Mouse (Mus musculus) heart, adult 9 months (tissue): ENCODE results near the gene Krt27.

Source experiments
- DNase-seq, 2 experiments: peaks; one replicate each; pipeline ENCODE4 v3.0.0; 2022; ENCODE audit warnings: low spot score in 2 of 2

Krt27 gene

DNA sequence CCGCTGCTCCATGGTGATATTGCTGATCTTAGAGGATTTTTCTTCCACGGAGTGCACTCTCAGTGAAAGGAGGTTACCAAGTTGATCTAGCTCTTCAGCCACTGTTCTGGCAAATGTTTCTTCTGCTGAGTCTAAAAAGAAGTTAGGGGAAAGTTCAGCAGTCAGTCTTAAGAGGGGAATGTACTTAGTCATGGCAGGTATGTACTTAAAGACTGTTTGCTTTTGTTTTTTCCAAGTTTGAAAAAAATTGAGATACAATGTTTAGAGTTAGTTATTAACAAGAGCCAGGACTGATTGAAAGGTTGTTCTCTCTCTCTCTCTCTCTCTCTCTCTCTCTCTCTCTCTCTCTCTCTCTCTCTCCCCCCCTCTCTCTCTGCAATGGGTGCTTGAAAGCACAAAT, 21.2 kb downstream of the Krt27 start:
- DNase-seq, result no peak

GRCm38 (mm10) chr11:99322851-99323250, 28.1 kb downstream of the Krt27 start, which contains the start of gene Krt25:
TSS of gene Krt25 (minus strand) at chr11:99322951.
- DNase-seq, result no peak

DNA sequence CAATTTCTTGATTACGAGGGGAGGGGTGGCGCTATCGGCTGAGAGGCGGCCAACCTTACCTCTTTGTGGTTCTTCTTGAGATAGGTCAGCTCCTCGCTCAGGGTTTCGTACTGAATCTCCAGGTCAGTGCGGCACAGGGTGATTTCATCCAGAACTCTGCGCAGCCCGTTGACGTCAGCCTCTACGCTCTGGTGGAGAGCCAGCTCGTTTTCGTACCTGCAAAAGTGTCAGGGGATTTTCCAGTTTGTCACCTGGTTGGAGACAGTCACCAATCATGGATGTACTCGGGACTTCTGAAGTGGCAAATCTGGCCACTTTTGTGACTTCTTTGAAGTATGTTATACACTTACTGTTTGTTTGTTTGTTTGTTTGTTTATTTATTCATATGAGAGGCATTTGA, 29.8 kb downstream of the Krt27 start:
- no peak for DNase-seq

GRCm38 (mm10) chr11:99319127-99319526, 31.8 kb downstream of the Krt27 start:
- DNase-seq, result no peak

GRCm38 (mm10) chr11:99316543-99316942, 34.4 kb downstream of the Krt27 start:
- no peak for DNase-seq

DNA sequence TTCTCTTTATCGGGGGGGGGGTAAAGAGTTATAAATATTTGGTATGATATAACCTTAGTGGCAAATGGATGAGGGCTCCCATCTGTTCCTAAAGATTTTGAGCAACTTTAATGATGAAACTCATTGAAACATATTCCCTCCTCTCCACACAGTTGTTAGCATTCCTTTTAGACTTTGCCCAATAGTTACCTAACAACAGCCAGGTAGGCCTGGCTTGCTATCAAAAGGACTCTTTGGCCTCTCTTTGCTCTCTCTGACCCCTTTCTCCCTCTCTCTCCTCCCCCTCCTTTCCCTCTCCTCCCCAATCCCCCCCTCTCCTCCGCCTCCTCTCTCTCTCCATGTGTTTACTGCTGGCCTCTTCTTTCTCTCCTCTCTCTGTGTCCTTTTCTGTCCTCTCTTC, 36.3 kb downstream of the Krt27 start:
- DNase-seq, result no peak

- no peak for DNase-seq
These were observed 40.0 kb downstream of the Krt27 start for GRCm38 (mm10) chr11:99310882-99311281.

DNA sequence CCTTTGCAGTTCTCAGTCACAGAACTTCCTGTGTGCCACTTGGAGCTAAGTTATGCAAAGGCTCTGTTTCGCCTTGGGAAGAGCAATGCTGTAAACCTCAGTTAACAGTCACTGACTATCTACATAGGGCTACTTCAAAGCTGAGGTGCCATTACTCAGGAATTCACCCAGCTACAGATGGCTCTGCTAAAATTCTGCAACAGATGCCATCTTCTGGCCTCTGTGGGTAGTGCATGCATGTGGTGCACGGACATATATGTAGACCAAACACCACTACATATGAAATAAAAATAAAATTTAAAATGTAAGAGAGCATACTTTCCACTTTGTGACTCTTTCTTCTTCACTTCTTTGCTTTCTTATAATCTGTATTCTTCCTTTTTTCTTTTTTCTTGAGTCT, 43.3 kb downstream of the Krt27 start:
- peak in 1 of 2 experiments; percentile 31 for DNase-seq
